Mouse (Mus musculus) kidney, postnatal 0 days (tissue): ENCODE measurements around the gene Wwc1. TPM values are rescaled to one million over a fixed set of nuclear protein-coding genes. Genes with fewer than 3 reads are reported as not detected.
A peak's percentile ranks its signal among the peaks of the same experiment; 100 is the strongest.

Experiments used
- ATAC-seq: fragments of 200-750 bp; cut with Nextera tagmentation; replicated peaks from 2 replicates; pipeline ENCODE4 v1.8.0; 2017; ENCODE audit warnings: low read depth, moderate number of reproducible peaks, moderate TSS enrichment, moderate library complexity; ENCODE audit not compliant: low FRiP score
- DNase-seq: peaks from one replicate; pipeline ENCODE4 v3.0.0-alpha.2; 2016; ENCODE audit warnings: low spot score
- H3K27ac ChIP-seq: fragments of 300-500 bp; sonication (generic); 2 replicates; pipeline ENCODE4 v1.5.1; 2014; ENCODE audit warnings: mild to moderate bottlenecking
- H3K27me3 ChIP-seq: fragments of 300-500 bp; sonication (generic); 2 replicates; pipeline ENCODE4 v1.6.1; 2014; ENCODE audit warnings: low read length, mixed read lengths; ENCODE audit not compliant: insufficient read depth
- H3K36me3 ChIP-seq: fragments of 300-500 bp; sonication (generic); 2 replicates; pipeline ENCODE4 v1.6.1; 2014; ENCODE audit warnings: low read length, mixed read lengths; ENCODE audit not compliant: insufficient read depth
- H3K4me1 ChIP-seq: fragments of 300-500 bp; sonication (generic); replicated peaks from 2 replicates; pipeline ENCODE4 v1.6.1; 2014; ENCODE audit warnings: antibody characterized with exemption, low read length, mixed read lengths; ENCODE audit not compliant: insufficient read depth
- H3K4me2 ChIP-seq: fragments of 300-500 bp; sonication (generic); 2 replicates; pipeline ENCODE4 v1.6.1; 2014; ENCODE audit warnings: mild to moderate bottlenecking, low read length, moderate library complexity, mixed read lengths
- H3K4me3 ChIP-seq: fragments of 300-500 bp; sonication (generic); replicated peaks from 2 replicates; pipeline ENCODE4 v1.5.1; 2014; ENCODE audit warnings: low read depth, low read length
- H3K9ac ChIP-seq: fragments of 300-500 bp; sonication (generic); 2 replicates; pipeline ENCODE4 v1.6.1; 2014; ENCODE audit warnings: low read depth, low read length
- H3K9me3 ChIP-seq: fragments of 300-500 bp; sonication (generic); replicated peaks from 2 replicates; pipeline ENCODE4 v1.6.1; 2016; ENCODE audit warnings: low read length, inconsistent platforms, mixed read lengths
- CTCF ChIP-seq: IDR thresholded peaks from 2 replicates; pipeline ENCODE4 v1.5.1; 2016; ENCODE audit warnings: antibody characterized with exemption, low read depth, mild to moderate bottlenecking, moderate library complexity
- WGBS: fragments of 180-500 bp; shearing (Covaris S2); extraction: QIAGEN DNeasy Blood & Tissue Kit; methylation state at CpG from one replicate; pipeline ENCODE4 v1.1.7; 2014; 5-methylcytosine and 5-hydroxymethylcytosine counted together
- polyA plus RNA-seq: library from polyadenylated mRNA; unstranded; fragments of >200 nt; fragmentation: Nextera tagmentation; extraction: Ambion mirVana; gene quantifications from 2 replicates; pipeline ENCODE4 v1.2.1, GENCODE M21; 2015

Gene Wwc1
- polyA plus RNA-seq, 1 experiment from 2014 or later = 20.4 TPM

GRCm38 (mm10) chr11:35838345-35839338 is 141.7 kb downstream of the Wwc1 start:
- Histone ChIP-seq H3K36me3 (peaks cover 2% of the 10 kb centered on the region; the same call in 1 of the 2 replicates), H3K4me1 (no peaks in the 10 kb centered on the region)

GRCm38 (mm10) chr11:35837156-35838126 is 142.9 kb downstream of the Wwc1 start:
- DNase-seq = no peak
- no peak overlapping the region for H3K4me2 ChIP-seq
- H3K4me1 ChIP-seq = no peaks in the 10 kb centered on the region

More at GRCm38 (mm10) chr11:35838345-35839338, 141.7 kb downstream of the Wwc1 start:
- WGBS = 18% methylated on average over 28 of the region's 28 CpGs
- peak; percentile 83 for ATAC-seq
- no peak for TF ChIP-seq CTCF
- Histone ChIP-seq H3K27ac (no peak overlapping the region), H3K4me2 (peak overlapping the region; percentile 56), H3K9me3 (no peaks in the 10 kb centered on the region), H3K9ac (0 out of 2 replicates have a peak overlapping the region, but pooled peaks have one; percentile 18), H3K27me3 (no peaks in the 10 kb centered on the region), H3K4me3 (peak overlapping the region; percentile 23)
- DNase-seq = peak; percentile 93

GRCm38 (mm10) chr11:35834022-35834760 is 146.1 kb downstream of the Wwc1 start, which contains the start of gene Rars:
Rars (minus strand) TSS chr11:35834506.
- Histone ChIP-seq H3K4me2 (peak within 1 kb of the TSS; percentile 60), H3K27ac (peak within 1 kb of the TSS; percentile 62), H3K27me3 (no peaks in the 10 kb centered on the region), H3K9me3 (no peaks in the 10 kb centered on the region), H3K4me3 (peak within 1 kb of the TSS; percentile 69), H3K9ac (peak within 1 kb of the TSS; percentile 77), H3K4me1 (no peaks in the 10 kb centered on the region), H3K36me3 (peaks cover 5% of the 10 kb centered on the region; the same call in 1 of the 2 replicates)
- TF ChIP-seq CTCF = peak; percentile 91
- peak; percentile 86 for ATAC-seq
- peak; percentile 97 for DNase-seq
- 1% methylated on average over 45 of the region's 46 CpGs for WGBS

More at GRCm38 (mm10) chr11:35837156-35838126, 142.9 kb downstream of the Wwc1 start:
- Histone ChIP-seq H3K36me3 (no peaks in the 10 kb centered on the region; the same call in 1 of the 2 replicates), H3K9me3 (no peaks in the 10 kb centered on the region), H3K4me3 (no peak overlapping the region), H3K27me3 (no peaks in the 10 kb centered on the region), H3K9ac (no peak overlapping the region), H3K27ac (no peak overlapping the region)
- WGBS = 78% methylated on average over 5 of the region's 5 CpGs
- no peak for TF ChIP-seq CTCF
- no peak for ATAC-seq

- no peak for TF ChIP-seq CTCF
- H3K36me3 ChIP-seq = peaks cover 12% of the 10 kb centered on the region; the same call in 1 of the 2 replicates
- H3K4me1 ChIP-seq = no peaks in the 10 kb centered on the region
- no peaks in the 10 kb centered on the region for H3K9me3 ChIP-seq
- no peak for DNase-seq
- peak overlapping the region; percentile 69 for H3K4me3 ChIP-seq
- H3K27me3 ChIP-seq = no peaks in the 10 kb centered on the region
- H3K9ac ChIP-seq = peak overlapping the region; percentile 77; the same call in 1 of the 2 replicates
- 80% methylated on average over 6 of the region's 6 CpGs for WGBS
- ATAC-seq = no peak
- peak overlapping the region; percentile 60 for H3K4me2 ChIP-seq
- no peak overlapping the region for H3K27ac ChIP-seq
Measured at GRCm38 (mm10) chr11:35833270-35833669, 147.1 kb downstream of the Wwc1 start.

- H3K4me1 ChIP-seq = no peaks in the 10 kb centered on the region
- no peak overlapping the region for H3K27ac ChIP-seq
- H3K27me3 ChIP-seq = no peaks in the 10 kb centered on the region
- no peak for DNase-seq
- no peak overlapping the region for H3K4me3 ChIP-seq
- H3K4me2 ChIP-seq = no peak overlapping the region
- peaks cover 20% of the 10 kb centered on the region; the same call in 1 of the 2 replicates for H3K36me3 ChIP-seq
- H3K9ac ChIP-seq = no peak overlapping the region
- H3K9me3 ChIP-seq = no peaks in the 10 kb centered on the region
- no peak for TF ChIP-seq CTCF
- ATAC-seq = no peak
- 69% methylated on average over 4 of the region's 4 CpGs for WGBS
Measured at GRCm38 (mm10) chr11:35832139-35832538, 148.2 kb downstream of the Wwc1 start.
